ENCODE assay signal across 8 mouse cellular contexts in genomic region chr11:100555583-100555982, GRCm38 (mm10). TPM values are rescaled to one million over a fixed set of nuclear protein-coding genes. Genes with fewer than 3 reads are reported as not detected.
DNase-seq lines count a peak whose midpoint lies in the region; ATAC-seq lines count a peak whose summit lies in the region.

No protein-coding gene starts in this region.

- no peak for DNase-seq in cerebellum, adult 11 months
- peak; percentile 88 for DNase-seq in brain, adult 2 months (ENCODE audit: low read depth, low spot score)
- DNase-seq in hindbrain, embryonic 10.5 days (ENCODE audit: low spot score) = peak; percentile 40
- peak; percentile 46 for DNase-seq in layer of hippocampus, adult 8-10 months (ENCODE audit: low spot score in 2 of 2)
- peak; percentile 84 for DNase-seq in lung, postnatal 10 days
- peak; percentile 89 for DNase-seq in retina, embryonic 14.5 days (ENCODE audit: low spot score)

- H3K36me3 ChIP-seq in forebrain, embryonic 12.5 days (replicated peaks) = no peaks in the 10 kb centered on the region
- H3K36me3 ChIP-seq in hindbrain, embryonic 10.5 days = no peaks in the 10 kb centered on the region

- no peaks in the 10 kb centered on the region for H3K9me3 ChIP-seq in forebrain, embryonic 12.5 days
- no peaks in the 10 kb centered on the region for H3K9me3 ChIP-seq in hindbrain, embryonic 10.5 days

- peak overlapping the region; percentile 8; the same call in 1 of the 2 replicates for H3K9ac ChIP-seq in forebrain, embryonic 12.5 days

- H3K27ac ChIP-seq in forebrain, embryonic 12.5 days = no peak overlapping the region
- H3K27ac ChIP-seq in hindbrain, embryonic 10.5 days = no peak overlapping the region

- H3K4me1 ChIP-seq in forebrain, embryonic 12.5 days = peaks cover 5% of the 10 kb centered on the region
- peaks cover 17% of the 10 kb centered on the region for H3K4me1 ChIP-seq in hindbrain, embryonic 10.5 days (replicated peaks)

- 21% methylated on average over 11 of the region's 11 CpGs for WGBS in forebrain, embryonic 12.5 days
- WGBS in hindbrain, embryonic 10.5 days = 18% methylated on average over 11 of the region's 11 CpGs

- no peaks in the 10 kb centered on the region for H3K27me3 ChIP-seq in forebrain, embryonic 12.5 days
- H3K27me3 ChIP-seq in hindbrain, embryonic 10.5 days (ENCODE audit: insufficient read depth, poor library complexity, severe bottlenecking) = no peaks in the 10 kb centered on the region

- ATAC-seq in cerebellum, adult (ENCODE audit: insufficient number of reproducible peaks, low FRiP score, low TSS enrichment) = peak; percentile 15; the same call in 1 of the 2 replicates
- ATAC-seq in forebrain, embryonic 12.5 days (ENCODE audit: low FRiP score) = peak; percentile 51; the same call in 1 of the 2 replicates

- no peak overlapping the region for H3K4me3 ChIP-seq in forebrain, embryonic 12.5 days (replicated peaks)
- 0 out of 2 replicates have a peak overlapping the region, but pooled peaks have one; percentile 28 for H3K4me3 ChIP-seq in hindbrain, embryonic 10.5 days

- peak overlapping the region; percentile 29 for H3K4me2 ChIP-seq in forebrain, embryonic 12.5 days

RNA-seq across cellular contexts. Expression of gene Ttc25, which starts 10.2 kb away (rescaled TPM):
- polyA plus RNA-seq in forebrain, embryonic 12.5 days (2016; fragmentation: Nextera tagmentation; extraction: Ambion mirVana) = 2.1 and 2.6 TPM in 2 replicates
- polyA plus RNA-seq in hindbrain, embryonic 10.5 days (2016; fragmentation: Nextera tagmentation; extraction: Ambion mirVana) = 3.2 and 3.3 TPM in 2 replicates
- total RNA-seq in layer of hippocampus, adult 8-10 months (2022) = 1 to 10 TPM in 3 of 4 experiments, under 1 TPM in 1; 0.71 to 1.9 (median 1.6) TPM

RNA-seq across cellular contexts. Expression of gene Cnp, which starts 19.1 kb away (rescaled TPM):
- 19.4 and 23.4 TPM in 2 replicates for polyA plus RNA-seq in forebrain, embryonic 12.5 days (2016; fragmentation: Nextera tagmentation; extraction: Ambion mirVana)
- polyA plus RNA-seq in hindbrain, embryonic 10.5 days (2016; fragmentation: Nextera tagmentation; extraction: Ambion mirVana) = 22.7 and 27.3 TPM in 2 replicates
- total RNA-seq in layer of hippocampus, adult 8-10 months (2022) = 100 to 1,000 TPM; 162 to 216 (median 203) TPM

RNA-seq across cellular contexts. Expression of gene Acly, which starts 27.8 kb away (rescaled TPM):
- polyA plus RNA-seq in forebrain, embryonic 12.5 days (2016; fragmentation: Nextera tagmentation; extraction: Ambion mirVana) = 320 and 356 TPM in 2 replicates
- polyA plus RNA-seq in hindbrain, embryonic 10.5 days (2016; fragmentation: Nextera tagmentation; extraction: Ambion mirVana) = 356 and 388 TPM in 2 replicates
- 100 to 1,000 TPM; 121 to 136 (median 128) TPM for total RNA-seq in layer of hippocampus, adult 8-10 months (2022)
